Mouse (Mus musculus): Measurements from ENCODE around the gene Ephb2.

GRCm38 (mm10) chr4:136828664-136829569, 6.9 kb downstream of the Ephb2 start:
- no peak for TF ChIP-seq GATA1 (IDR thresholded peaks at IDR 0.05; ENCODE audit: low read length)
- no peak for TF ChIP-seq TAL1 (IDR thresholded peaks at IDR 0.05; ENCODE audit: low read length)
